Mouse (Mus musculus) liver, adult 2 months (tissue): ENCODE measurements around the gene Cchcr1.

Experiments
- CTCF ChIP-seq: fragments of 200-500 bp; IDR thresholded peaks from 2 replicates; pipeline ENCODE4 v1.5.1; 2011; ENCODE audit warnings: low read depth, low read length, control low read depth
- POLR2A ChIP-seq: fragments of 200-500 bp; IDR thresholded peaks from 2 replicates; pipeline ENCODE4 v1.6.1; 2011; ENCODE audit warnings: low read length, control low read depth; ENCODE audit not compliant: insufficient read depth; ENCODE audit errors: extremely low read depth

DNA sequence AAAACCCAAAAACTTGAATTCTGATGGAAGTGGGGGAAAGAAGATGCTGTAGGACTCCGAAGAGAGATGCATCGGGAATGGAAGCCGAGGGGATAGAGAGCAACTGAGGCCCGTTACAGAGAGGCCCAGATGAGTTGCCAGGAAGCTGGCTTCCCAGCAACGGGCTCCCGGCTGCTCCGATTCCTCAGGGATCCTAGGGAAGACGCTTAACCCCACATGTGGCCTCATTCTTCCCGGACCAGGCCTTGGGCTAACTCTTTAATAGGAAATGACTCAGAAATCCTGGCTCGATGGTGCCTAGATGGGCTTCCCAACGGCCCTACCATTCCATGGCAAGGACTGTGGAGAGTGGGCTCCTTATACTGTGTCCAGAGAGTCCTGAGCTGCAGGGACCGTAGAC lies 626 bp downstream of the Cchcr1 start:
- no peak for TF ChIP-seq POLR2A
- TF ChIP-seq CTCF: no peak
